Mouse (Mus musculus): ENCODE measurements around the gene Bach2. TPM values are rescaled to one million over a fixed set of nuclear protein-coding genes. Genes with fewer than 3 reads are reported as not detected.
A peak's percentile ranks its signal among the peaks of the same experiment; 100 is the strongest.

The Bach2 gene
- total RNA-seq, 1 experiment from 2014 or later: 98.9 TPM

DNA sequence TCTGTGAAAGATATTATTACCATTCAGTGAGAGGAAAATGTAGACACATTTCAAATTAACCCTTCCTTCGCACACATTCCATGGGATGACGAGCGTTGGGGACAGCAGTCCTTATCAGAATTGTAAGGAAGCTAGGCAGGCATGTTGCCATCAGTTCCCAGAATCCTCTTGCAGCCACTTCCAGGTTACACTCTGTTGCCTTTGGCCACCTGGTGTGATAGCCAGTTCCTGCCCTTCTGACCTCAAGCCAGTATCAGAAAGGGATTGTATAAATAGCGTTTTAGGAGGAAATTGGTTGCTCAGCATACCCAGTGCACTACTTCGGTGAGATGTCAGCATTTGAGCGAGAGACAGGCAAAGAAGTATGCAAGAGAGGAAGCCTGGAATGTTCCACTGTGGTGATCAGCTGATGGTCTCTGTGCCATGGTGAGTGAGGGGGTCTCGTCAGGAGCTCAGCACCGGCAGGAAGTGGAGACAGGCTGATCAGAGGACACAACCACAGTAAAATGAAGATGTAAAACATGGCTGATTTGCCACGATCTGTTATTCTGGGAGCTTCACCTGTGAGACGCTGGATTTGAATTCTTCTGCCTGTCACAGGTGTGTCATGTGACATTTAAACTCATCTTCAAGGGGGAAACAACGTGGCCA is 9.0 kb downstream of the Bach2 start:
- ATAC-seq (ENCODE audit: extremely low read depth, insufficient number of reproducible peaks, low FRiP score, poor library complexity, severe bottlenecking): no peak

DNA sequence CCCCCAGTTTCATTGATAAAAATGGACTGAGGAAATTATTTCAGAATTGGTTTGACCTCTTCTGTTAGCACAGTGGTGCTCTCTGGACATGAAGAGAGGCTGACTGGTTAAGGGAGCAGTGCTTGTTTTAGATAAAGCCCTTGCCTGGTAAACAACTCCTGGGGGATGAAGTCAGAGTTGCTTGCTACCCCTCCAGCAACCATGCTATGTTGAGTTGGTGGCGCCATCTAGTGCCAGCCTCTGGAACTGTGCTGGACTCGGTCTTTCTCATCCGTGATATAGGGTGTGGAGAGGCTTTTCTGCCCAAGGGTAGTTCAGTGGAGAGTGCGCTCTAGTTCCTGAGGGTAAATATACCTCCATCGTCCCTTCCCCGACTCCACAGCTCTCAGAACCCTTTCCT is 9.6 kb downstream of the Bach2 start:
- ATAC-seq (ENCODE audit: extremely low read depth, insufficient number of reproducible peaks, low FRiP score, poor library complexity, severe bottlenecking): peak; percentile 73

DNA sequence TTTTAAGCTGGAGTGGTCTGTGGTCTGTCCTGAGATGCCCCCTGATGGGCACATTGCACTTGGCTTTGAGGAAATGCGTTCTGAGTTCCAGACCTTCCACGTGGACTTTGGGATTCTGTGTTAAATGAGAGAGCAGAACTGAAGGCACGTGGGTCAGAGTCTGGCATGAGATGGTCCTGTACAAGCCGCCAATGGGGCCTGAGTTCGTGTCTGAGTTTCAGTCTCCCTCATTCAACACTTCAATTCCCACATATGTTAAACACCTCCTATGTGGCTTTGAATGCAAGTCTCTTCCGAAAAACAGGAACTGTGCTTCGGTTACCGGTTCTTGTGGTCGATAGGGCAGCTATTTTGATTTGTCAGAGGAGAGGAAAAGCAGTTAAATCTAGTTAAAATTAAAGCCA is 10.4 kb downstream of the Bach2 start:
- ATAC-seq (ENCODE audit: extremely low read depth, insufficient number of reproducible peaks, low FRiP score, poor library complexity, severe bottlenecking): peak; percentile 21; the same call in 1 of the 2 replicates

DNA sequence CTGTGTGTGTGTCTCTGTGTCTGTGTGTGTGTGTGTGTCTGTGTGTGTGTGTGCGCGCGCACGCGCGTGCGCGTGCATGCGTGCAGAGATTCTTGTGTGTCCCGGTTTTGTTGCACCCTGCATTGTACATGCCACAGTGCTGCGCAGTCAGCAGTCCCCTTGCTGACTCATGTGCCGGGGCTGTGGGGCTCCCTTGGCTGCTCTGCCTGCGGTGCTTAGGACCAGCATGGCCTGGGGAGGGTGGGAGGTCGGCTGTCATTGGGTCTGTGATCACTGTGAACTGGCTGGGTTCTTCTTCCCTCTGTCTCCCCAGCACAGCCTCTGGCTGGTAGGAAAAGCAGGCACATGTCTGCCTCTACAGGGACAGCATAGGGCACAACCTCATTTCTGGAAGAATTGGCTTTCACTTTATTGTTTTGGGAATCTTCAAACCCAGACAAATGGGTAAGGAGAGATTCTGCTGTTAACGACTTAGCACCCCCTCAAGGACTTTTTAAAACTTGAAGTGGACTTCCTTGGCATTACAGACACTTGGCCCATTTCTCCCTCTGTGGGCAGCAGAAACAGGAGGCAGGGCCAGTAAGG is 11.2 kb downstream of the Bach2 start:
- ATAC-seq (ENCODE audit: extremely low read depth, insufficient number of reproducible peaks, low FRiP score, poor library complexity, severe bottlenecking): no peak

DNA sequence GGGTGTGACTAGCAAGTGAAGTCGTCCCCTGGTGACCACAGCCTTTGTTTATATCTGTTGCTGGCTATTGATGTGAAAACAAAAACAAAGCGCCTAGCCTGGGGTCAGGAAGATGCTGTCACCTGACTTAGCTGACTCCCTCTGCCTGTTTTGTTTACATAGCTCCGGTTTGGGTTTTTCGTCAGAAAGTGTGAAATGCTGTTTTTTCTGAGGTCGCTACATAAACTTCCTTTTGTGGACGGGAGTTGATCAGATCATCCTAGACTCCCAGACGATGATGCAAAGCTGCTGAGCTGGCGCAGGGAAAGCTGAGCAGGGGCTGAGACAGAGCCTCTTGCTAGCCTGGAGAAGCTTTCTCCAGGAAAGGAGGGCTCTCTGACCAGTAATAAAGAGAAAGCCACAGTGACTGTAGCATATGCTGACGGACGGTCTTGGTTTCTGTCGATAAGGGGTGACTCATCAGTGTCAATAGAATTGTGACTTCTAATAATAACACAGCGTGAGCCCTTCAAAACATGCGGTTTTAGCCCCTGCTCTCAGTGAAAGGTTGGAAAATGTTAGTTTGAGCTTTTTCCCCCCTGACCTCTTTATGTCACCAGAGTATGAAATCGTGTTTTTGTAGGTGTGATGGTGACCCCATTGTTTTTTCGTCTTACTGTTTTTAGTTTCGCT is 11.9 kb downstream of the Bach2 start:
- peak; percentile 8; the same call in 1 of the 2 replicates for ATAC-seq (ENCODE audit: extremely low read depth, insufficient number of reproducible peaks, low FRiP score, poor library complexity, severe bottlenecking)

DNA sequence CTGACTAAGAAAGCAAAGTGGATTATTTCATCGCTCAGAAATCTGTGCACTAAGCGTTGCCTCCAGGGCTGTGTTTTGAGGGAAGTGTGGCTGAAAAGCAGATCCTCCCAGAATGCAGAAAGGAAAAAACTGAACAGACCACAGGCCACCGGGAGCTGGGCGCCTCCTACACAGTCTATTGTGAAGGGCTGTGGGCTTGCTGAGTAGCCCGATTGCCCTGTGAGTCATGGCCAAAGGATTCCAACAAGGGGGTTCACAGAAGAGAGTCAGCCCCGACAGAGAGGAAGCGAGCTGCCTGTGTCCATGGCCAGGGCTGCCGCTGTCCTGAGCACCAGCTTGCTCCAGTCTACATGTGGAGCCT is 12.4 kb downstream of the Bach2 start:
- peak; percentile 9; the same call in 1 of the 2 replicates for ATAC-seq (ENCODE audit: extremely low read depth, insufficient number of reproducible peaks, low FRiP score, poor library complexity, severe bottlenecking)

DNA sequence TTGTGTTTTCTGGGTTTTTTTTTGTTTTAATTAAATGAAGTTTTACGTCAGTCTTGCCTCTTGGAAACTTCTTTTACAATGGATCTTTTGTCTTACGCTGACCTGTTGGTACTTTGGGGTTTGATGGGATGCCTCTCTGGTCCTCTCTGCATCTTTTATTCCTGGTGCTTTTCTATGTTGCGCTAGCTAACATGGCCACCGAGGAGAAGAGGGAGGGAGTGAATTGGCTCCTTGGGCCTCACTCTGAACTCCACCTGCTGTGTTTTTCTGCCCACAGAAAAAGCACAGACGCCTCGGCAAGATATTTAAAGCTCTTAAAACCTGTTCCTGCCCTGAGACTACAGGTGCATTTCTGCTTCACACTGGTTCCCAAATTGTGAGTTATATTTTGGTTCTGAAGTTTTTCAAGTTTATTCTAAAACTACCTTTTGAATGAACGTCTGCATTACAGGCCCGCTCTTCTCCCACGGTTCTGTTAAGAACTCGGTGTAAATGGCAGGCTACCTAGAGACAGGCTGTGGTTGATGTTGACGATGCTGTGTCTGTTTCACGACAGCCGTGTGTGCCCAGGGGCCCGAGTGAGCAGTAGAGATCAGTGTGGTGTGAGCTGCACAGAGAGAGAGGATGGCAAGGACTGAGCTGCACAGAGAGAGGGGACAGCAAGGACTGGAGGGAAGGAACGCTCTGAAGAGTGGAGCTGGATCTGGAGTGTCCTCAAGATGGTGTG is 13.5 kb downstream of the Bach2 start:
- ATAC-seq (ENCODE audit: extremely low read depth, insufficient number of reproducible peaks, low FRiP score, poor library complexity, severe bottlenecking): no peak

DNA sequence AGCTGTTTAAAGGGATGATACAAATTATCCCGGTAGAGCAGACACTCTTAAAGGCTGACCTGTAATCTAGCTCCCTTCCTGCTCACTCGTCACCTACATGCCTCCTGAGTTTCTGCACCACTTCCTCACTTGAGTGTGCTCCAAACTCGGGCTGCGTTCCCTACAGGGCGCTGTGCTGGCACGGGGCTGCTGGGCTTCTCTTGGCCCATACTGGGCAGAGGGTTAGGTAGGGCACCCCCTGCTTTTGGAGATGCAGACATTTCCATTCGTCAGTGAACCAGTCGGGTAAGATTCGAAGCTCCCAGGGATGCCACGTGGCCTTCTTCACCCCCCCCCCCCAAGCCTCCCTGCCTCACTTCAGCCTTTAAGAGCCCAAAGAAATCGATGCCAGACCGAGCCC is 19.1 kb downstream of the Bach2 start:
- no peak for ATAC-seq (ENCODE audit: extremely low read depth, insufficient number of reproducible peaks, low FRiP score, poor library complexity, severe bottlenecking)

DNA sequence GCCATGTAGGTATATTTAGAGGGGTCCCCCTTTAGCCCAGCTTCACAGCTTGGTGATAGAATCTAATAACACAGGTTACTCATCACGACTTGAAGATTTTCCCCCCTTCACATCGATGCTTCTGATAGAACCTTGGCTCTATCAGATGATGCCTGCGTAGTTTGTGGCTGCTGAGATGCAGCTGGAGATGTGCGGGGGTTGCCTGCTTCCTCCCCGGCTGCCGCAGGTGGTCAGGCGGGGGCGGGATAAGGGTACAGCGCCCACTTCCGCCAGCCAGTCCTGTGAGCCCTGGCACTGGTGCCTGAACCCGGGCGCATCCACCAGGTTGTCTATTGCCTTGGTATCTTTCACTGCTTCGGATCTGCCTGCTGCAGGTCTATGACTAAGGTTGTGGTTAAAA is 19.5 kb downstream of the Bach2 start:
- ATAC-seq (ENCODE audit: extremely low read depth, insufficient number of reproducible peaks, low FRiP score, poor library complexity, severe bottlenecking): peak; percentile 80

DNA sequence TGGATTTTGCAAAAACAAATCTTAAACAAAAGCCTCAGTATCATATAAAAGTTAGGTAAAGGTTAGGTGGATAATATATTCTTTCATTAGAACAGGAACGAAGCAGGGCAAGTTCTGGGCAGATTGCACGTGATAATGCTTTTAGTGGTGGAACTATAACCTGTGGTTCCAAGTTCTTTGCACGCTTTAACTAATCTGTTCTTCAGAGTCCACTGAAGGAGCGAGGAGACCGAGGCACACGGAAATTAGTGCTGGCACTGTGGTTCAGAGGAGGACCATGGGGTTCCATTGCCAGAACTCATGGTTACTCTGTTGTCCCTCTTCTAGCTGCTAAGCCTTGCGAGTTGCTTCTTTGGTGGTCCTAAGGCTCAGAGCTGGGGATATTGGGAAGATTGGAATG is 20.0 kb downstream of the Bach2 start:
- ATAC-seq (ENCODE audit: extremely low read depth, insufficient number of reproducible peaks, low FRiP score, poor library complexity, severe bottlenecking): no peak

DNA sequence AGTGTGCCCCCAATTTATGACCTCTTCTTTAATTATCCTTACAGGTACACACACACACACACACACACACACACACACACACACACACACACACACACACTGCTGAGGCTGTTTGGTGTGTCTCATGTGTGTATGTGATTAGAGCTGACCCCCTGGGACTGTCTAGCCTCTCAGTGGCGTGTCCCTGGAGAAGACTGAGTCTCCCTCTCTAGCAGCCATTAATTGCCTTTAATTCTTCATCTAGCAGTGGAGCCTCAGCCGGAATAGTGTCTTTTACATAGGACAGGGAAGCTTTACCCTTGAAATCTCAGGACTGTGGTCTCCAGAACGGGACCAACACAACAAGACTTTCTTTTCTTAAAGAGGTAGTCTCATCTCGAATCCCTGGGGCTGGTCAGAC is 22.3 kb downstream of the Bach2 start:
- no peak for ATAC-seq (ENCODE audit: extremely low read depth, insufficient number of reproducible peaks, low FRiP score, poor library complexity, severe bottlenecking)

DNA sequence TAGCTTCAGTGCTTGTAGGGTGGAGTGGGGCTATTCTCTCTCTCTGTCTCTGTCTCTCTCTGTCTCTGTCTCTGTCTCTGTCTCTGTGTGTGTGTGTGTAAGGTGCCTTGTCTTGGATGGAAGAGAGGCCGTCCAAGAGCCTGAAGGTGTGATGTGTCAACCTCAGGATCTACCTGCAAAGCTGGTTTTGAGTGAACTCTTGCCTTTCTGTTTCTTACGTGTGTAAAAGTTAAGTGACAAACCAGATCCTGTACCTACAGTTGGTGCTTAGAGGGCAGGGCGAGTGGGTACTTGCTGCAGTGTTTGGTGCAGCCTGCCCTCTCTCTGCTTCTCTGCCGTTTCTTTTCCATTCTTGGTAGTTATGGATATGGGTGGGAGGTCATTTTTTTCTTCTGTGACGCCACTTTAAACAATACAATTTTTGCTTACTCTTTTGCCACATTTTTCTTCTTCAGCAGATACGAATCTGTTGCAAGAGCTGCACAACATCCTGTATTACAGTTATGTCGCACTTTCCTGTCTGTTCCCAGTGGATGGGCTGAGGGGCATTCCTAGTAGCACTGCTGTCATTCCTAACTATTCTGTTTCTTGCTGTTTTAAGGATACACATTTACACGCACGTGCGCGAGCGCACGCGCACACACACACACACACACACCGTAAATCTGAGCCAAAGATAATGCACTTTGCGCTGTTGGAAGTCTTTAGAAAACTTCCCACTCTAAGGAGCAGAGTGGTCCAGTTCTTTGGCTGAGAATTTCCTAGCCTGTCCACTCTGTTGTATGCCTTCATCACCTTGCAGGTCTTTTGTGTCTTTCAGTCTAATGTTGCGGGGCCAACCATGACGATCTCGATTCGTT is 24.5 kb downstream of the Bach2 start:
- ATAC-seq (ENCODE audit: extremely low read depth, insufficient number of reproducible peaks, low FRiP score, poor library complexity, severe bottlenecking): no peak

DNA sequence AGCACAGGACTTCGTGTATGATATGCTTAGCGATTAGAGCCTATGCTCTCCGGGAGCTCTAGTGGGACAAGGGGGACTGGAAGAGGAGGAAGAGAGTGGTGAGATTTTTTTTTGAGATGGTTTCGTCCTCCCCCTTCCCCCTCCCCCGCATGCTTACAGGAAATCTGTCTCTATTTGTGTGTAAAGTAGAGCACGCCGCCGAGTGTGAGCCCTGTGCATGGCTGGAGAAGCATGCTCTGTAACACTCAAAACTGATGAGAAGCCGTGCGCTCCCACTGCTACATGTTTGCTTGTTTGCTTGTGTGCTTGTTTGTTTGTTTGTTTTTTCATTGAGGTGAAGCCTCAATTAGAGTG is 25.1 kb downstream of the Bach2 start:
- ATAC-seq (ENCODE audit: extremely low read depth, insufficient number of reproducible peaks, low FRiP score, poor library complexity, severe bottlenecking): no peak

DNA sequence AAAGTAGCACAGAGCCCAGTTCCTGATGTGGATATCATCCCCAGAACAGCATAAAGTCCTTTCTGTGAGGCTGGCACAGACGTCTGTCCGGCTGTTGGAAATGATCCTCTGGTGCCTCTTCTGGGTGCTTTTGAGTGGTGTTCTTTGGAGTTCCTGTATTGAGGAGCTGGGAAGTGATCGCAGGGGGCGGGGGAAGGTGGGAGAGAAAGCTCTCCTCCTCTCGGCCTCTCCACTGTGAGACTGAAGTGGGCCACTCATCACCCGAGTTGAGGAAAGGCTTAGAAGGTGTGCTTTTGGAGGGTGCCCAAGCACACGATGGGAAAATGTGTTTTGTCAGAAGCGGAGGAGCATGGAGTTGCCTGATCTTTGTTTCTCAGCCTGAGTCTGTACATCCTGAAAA is 26.3 kb downstream of the Bach2 start:
- no peak for ATAC-seq (ENCODE audit: extremely low read depth, insufficient number of reproducible peaks, low FRiP score, poor library complexity, severe bottlenecking)

DNA sequence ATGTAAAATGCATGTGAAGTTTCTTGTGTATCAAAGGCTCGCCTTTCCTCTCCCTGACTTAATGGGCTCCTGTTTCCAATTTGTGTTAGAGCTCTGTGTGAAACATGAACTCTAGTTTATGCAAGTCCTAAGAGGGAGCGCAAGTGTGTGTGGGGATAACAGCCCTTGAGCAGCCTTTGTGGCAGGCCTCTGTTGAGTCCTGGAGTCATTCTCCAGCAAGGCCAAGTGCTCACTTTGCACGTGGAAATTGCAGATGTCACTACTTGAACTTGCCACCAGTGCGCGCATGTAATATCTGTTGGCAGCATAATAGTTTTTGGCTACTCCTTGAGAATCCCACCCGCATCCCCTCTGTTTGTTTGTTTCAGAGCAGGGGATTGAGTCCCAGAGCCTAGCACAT is 28.1 kb downstream of the Bach2 start:
- no peak for ATAC-seq (ENCODE audit: extremely low read depth, insufficient number of reproducible peaks, low FRiP score, poor library complexity, severe bottlenecking)

DNA sequence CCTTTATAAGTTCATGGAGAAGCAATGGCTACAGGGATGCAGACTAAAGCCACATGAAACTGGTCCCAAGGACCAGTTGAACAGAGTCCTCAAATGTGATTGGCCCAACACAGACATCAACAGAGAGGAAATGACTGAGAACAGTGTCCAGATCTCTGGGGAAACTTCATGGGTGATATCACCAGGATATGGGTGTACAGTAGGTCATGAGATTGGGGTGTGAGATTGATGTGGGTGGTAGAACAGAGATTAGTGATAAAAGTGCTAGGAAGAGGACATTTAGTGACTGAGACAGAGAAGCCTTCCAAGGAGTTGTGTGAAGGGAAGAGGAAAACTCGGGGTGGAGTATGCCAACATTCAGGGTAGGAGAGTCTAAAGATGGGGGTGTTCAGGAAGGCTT is 29.4 kb downstream of the Bach2 start:
- ATAC-seq (ENCODE audit: extremely low read depth, insufficient number of reproducible peaks, low FRiP score, poor library complexity, severe bottlenecking): no peak

DNA sequence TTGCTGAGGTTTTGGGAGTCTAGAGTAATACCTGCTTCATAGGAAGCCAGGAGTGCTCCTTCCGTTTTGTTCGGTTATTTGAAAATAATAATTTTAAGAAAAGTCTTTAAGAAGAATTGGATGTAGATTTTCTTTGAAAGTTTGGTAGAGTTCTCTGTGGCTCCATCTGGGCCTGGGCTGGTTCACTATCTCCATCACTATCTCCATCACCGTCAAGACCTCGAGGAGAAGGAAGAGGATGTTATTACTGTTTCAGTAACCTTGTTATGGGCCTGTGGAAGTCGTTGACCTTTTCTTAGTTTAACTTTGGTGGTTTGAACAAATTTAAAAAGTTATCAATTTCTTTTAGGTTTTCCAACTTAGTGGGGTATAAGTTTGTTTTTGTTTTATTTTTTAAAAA is 33.8 kb downstream of the Bach2 start:
- no peak for ATAC-seq (ENCODE audit: extremely low read depth, insufficient number of reproducible peaks, low FRiP score, poor library complexity, severe bottlenecking)

DNA sequence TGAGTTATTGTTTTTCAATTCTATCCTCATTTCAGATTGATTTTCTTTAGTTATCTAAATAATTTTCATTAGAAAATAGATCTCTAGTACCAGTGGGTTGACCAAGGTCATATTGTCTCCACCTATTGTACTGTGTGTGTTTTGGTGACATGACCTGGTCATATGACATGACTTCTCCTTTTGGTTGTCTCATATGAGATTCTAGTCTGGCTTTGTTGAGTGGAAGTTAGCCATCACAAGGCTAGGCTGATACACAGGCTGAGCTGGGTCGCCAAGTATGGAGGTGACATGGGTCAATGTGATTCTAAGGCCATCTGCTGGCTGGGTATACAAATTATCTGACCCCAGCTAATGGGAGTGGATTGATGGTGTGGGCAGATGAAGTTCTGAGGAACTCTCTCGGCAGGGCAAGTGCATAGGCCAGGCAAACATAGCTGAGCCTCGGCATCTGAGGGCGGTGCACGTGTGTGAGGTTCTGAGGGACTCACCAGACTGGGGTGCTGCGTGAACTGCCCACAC is 36.2 kb downstream of the Bach2 start:
- peak; percentile 30; the same call in 1 of the 2 replicates for ATAC-seq (ENCODE audit: extremely low read depth, insufficient number of reproducible peaks, low FRiP score, poor library complexity, severe bottlenecking)

DNA sequence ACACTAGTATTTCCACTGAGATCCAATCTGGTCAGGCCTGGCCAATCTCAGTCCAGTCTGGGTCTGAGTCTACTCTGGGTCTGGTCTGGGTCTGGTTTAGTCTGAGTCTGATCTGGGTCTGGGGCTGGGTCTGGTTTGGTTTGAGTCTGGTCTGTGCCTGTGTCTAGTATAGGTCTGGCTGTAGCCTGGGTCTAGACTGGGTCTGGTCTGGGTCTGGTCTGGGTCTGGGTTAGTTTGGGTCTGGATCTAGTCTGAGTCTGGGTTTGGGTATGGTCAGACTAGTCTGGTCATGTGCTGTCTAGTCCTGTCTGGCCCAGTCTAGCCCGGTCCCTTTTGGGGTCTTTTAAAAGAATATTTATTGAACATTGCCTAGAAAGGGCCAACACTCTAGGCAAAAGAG is 41.2 kb downstream of the Bach2 start:
- no peak for ATAC-seq (ENCODE audit: extremely low read depth, insufficient number of reproducible peaks, low FRiP score, poor library complexity, severe bottlenecking)

Data from neutrophil, adult 5-6 weeks (primary cell).